Mouse (Mus musculus): Measurements from ENCODE around the gene Ppp1r36.

- no peak for TF ChIP-seq CTCF (IDR thresholded peaks at IDR 0.05; ENCODE audit: extremely low read depth, insufficient read depth, insufficient read length, insufficient replicate concordance)
- TF ChIP-seq POLR2A (IDR thresholded peaks at IDR 0.05; ENCODE audit: low read depth, low read length), result no peak
Measured at GRCm38 (mm10) chr12:76418346-76418745, 1.0 kb downstream of the Ppp1r36 start.
